Mouse (Mus musculus) embryo, embryonic 11 days (tissue): ENCODE measurements around the gene Nsmce4a.
A peak's percentile ranks its signal among the peaks of the same experiment; 100 is the strongest.

Experiments used
- DNase-seq: peaks from one replicate; pipeline ENCODE4 v3.0.0-alpha.2; 2015

Gene Nsmce4a

DNA sequence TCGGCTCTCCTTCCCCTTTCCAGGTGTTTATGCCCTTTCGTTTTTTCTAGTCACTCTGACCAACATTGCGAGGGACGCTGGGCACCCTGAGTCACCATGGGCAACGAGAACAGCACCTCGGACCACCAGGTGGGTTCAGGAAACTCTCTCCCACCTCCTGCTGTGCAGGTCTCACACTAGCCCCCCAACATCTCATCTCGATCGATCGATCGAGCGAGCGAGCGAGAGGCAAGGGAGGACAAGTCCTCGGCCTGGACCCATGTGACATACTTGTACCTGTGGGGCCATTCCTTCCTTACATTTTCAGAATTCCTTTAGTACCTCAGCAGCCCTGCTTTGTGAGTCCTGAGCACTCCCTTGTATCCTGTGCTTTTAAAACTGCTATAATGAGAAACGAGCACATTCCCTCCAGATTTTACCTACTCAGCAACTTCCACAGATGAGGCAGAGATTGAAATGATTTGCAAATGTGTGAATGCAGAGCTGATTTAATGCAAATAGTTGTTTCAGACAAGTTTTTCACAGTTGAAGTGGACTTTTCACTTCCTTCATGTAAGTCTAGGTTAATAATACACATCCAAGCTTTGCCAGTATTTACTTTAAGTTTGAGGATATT is 4.6 kb upstream of the Nsmce4a start, which contains the start of gene Tacc2:
Gene Tacc2 (plus strand): TSS at position 51 of the 616 bp plus-strand sequence.
- no peak for DNase-seq

DNA sequence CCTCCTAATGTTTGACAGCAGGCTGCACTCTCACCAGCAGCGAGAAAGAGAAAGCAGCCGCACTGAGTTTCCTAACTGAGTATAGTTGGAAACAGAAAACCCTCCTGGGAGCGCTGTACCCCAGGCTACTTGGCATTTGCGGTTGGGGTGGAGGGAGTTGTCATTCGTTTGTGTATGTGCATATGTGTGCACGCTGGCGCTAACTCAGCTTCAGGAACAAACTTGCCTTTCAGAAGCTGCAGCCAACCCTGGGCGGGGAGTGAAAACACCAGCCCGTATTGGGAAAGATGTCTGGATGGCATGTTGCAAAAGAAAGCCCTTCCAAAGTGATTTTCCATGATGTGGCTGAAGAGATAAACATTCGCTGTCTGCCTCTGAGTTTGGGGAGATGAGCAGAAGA is 4.1 kb upstream of the Nsmce4a start:
- DNase-seq: peak; percentile 32

DNA sequence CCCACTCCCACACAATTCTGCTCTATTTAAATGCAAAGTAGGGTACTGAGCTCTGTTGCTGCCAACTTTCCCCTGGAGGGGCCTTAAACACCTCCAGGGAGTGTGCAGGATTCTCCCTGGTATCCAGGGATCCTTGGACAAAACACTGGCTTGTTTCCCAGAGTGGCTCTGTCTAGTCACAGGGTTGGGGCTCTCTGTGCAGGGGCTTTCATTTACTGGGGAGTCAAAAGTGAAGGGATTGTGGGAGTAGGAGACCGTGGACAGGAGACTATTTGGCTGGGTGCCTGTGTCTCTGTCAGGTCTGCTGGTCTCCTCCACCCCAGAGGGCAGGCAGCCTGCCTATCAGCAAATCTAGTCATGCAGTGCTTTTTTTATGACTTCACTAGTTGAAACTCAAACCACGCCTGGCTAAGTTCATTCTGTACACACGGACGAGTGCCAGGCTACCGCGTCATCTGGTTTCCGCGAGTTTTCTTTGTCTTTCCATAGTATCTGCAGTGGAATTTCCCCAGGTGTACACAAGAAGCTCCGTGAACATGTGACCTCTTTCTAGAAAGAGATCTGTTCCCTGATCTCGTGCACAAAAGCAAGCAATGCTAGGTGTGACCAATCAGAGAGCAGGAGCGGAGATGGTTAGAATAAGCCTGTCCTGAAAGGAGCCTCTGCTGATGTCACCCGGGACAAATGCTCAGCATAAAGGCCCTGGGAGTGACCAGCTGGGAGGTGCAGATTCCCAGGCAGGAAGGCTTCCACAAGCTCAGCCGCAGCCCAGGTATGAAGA is 1.5 kb upstream of the Nsmce4a start:
- no peak for DNase-seq

DNA sequence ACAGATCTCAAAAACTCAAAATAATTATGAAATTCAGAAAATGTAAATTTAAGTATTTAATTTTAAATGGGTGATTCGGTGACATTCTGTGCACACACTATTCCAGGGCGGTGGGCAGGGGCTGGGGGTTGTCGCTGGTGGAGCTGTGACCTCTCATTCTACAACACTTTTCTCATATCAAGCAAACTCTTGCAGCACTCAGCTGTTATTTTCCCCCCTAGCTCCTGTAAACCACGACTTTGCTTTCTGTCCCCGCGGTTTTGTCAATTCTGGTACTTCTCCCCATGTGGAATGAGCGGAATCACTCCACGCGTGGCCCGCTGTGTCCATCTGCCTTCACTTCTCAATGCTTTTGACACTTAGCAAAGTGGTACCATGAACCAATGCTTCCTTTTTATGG is 828 bp upstream of the Nsmce4a start:
- DNase-seq: no peak

DNA sequence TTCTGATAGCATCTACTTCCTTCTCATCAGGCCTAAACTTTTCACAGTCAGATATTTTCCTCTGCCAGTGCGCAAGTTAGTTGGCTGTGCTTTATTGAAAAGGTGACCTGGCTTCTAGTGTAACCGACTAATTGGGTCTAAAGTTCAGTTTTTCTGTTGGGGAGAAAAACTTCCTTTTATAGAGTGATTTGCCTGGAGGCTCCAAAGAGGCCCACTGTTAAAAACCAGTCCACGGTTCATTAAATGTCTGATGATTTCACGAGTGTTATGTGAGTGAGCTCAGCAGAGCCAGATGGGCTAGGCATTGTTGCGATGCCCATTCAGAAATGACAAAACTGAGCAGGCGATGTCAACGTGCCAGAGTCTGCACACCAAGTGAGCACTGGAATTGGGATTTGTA is 2.4 kb downstream of the Nsmce4a start:
- no peak for DNase-seq

DNA sequence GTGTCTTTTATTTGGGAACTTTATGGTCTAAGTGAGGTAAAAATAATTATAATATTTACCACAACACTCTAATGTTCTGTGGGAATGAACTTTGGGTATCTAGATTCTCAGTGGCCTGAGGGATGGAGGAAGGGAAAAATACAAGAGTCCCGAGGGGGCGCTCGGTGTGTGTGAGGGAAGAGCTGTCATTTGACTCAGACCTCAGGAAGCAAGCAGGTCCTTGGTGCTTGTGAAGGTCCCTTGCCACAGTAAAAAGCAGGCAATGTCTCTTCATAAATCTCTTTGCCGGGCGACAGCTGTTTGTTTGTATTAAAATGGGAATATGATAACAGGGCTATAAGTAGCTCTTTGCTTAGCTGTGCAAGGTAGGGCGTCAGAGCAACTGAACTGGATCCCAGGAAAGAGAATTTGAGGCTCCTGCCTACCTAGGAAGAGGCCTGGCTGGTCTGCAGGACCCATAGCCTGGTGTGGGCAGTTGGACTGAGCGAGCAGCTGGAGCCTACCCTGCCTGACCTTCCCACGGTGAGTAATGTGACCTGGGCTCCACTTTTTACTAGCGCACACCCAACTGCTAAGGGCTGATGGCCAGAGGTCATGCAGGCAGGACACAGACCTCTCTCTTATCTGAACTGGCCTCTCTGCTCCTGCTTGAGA is 4.0 kb downstream of the Nsmce4a start:
- no peak for DNase-seq

DNA sequence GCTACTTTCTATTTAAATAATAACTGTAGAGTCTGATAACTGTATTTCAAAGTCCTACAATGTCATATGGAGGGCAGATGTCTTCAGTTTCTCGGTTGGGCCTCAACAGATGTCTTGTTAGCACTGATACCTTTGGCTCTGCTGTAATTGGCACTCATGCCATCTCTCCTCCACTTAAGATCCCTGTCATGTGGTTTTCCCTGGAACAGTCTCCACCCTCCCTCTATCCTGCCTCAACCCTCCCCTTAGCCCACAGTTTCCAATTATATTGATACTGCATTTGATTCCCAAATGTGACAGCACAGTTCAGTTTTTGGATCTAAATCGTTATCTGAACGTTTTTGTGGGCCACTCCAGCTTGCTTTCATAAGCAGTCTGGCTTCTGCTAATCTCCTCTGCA is 8.3 kb downstream of the Nsmce4a start:
- no peak for DNase-seq

DNA sequence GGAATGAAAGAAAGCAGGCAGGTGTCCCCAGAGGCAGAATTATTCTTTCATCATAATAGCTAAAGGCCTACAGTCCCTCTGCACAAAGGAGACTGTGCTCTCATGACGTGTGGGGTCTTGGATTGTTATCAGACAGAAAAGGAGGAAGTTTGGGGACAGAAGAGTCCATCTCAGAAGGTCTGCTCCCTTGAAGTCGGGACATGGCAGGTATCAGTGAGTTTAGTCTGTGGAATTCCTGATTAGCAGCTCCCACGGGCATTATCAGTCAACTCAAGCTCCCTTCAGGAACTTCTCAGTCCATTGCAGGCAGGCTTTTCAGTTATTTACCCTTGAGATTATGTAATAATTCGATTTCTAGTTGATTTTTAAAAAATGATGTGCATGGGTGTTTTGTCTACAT is 9.0 kb downstream of the Nsmce4a start:
- no peak for DNase-seq

DNA sequence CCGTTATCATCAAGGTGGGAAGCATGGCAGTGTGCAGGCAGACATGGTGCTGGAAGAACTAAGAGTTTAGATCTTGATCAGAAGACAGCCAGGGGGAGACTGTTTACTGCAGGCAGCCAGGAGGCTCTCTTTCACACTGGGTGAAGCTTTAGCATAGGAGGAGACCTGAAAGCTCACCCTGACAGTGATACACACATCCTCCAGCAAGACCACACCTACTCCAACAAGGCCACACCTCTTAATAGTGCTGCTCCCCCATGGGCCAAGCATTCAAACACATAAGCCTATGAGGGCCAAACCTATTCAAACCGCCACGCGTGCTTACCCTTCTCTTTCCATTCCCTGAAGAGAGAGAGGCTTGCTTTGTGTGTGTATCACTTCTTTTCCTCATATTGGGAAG is 9.6 kb downstream of the Nsmce4a start:
- DNase-seq: no peak

DNA sequence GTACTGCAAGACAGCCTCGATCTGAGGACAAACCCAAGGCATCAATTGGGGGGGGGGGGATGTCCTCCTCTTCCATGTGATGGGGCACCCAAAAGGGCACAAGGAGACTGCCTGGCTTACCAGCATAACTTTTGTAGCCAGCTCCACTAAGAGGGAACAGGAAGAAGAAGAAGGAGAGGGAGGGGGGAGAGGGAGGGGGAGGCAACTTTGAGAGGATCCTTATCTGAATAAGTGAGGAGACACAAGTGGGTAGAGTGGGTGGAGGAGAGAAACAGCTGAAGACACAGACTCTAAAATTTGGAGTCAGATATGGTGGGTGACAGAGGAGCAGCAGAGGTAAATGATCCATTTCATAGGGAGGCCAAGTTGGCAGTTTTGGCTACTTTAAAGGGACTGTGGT is 12.0 kb downstream of the Nsmce4a start:
- no peak for DNase-seq

DNA sequence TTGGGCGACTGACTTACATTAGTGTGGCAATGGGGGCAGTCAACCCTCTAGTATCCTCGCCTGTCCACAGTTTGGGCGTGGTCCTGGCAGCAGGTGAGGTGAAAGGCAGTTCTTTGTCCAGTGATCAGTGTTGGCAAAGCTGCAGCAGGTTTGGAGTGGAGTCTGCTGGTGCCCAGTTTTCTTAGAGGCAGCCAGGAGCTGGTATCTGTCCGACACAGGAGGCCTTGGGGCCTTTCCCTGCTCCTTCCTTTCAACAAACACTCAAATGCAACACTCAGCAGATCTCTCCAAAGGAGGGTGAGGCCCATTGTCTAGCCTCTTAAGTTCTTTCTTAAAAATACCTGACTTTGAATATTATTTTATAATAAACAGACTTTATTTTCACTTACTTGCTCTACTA is 14.3 kb downstream of the Nsmce4a start:
- DNase-seq: no peak

DNA sequence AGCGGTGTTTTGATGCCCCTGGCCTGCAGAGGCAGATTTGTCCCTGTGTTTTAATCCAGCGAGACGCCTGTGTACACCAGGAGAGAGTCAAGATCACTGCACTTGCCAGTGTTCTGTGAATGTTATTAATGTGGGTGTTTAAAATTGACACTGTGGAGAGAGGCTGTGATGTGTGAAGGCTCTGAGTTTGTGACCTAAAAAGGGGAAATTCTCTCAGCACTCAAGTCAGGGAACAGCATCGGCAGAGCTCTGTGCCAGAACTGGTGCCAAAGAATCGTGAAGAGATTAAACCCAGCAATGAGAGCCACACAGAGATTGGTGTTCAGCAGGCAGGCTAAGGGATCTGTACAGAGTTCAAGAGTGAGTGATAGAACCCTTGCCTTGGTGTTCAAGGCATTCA is 17.3 kb downstream of the Nsmce4a start:
- DNase-seq: no peak

DNA sequence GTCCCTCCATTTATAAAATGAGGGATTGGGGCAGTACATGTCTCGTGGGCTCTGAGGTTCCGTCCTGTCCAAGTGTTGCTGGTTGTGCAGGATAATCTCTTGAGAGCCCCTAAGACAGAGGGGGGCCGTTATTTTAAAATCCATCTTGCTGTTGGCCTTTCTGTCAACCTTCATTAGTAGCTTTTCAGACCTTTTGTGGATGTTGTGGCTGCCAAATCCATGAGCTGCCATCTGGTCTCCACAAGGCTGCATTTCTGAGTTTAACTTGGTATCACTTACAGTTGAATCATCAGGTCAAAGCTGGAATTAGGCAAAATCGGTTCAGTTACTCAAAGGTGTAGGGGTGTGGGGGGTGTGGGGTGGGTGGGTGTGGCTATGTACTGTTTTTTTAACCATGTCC is 19.6 kb downstream of the Nsmce4a start:
- DNase-seq: no peak

DNA sequence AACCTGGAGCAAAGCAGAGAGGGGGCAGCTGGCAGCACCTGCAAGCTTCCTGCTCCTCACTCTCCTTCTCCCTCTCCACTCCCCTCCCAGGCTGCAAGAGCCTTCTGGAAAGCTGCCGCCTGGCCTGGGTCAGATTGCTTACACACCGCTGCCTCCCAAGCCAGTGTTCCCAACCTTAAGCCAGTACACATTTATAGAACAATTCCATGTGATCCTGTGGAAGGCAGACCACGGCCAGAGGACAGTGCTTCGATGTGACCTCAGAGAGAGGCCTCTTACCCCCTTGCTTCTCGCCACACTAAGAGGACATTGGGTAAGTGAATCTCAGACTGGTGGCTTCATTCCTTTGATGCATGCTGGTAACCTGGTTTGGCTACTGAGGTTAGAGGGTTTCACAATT is 20.1 kb downstream of the Nsmce4a start:
- DNase-seq: no peak

DNA sequence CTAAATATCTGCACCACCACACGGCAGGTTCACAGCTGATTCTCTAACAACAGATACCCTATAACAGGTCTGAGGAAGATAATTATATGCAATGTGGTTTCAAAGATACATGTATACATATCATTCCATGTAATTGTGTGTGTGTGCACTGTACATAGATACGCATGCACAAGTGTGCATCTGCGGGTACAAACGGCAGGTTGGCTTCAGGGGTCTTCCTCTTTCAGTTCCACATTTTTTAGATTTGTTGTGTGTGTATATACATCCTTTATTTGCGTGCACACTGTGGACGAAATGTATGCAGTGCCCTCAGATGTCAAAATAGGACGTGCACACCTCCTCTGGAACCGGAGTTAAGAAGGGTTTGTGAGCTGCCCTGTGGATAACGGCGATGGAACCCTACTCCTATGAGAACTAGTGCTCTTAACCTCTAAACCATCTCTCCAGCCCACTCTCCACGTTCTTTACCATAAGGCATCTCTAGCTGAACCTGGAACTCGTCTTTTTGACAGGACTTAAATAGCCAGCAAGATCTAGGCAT is 25.2 kb downstream of the Nsmce4a start:
- DNase-seq: no peak

DNA sequence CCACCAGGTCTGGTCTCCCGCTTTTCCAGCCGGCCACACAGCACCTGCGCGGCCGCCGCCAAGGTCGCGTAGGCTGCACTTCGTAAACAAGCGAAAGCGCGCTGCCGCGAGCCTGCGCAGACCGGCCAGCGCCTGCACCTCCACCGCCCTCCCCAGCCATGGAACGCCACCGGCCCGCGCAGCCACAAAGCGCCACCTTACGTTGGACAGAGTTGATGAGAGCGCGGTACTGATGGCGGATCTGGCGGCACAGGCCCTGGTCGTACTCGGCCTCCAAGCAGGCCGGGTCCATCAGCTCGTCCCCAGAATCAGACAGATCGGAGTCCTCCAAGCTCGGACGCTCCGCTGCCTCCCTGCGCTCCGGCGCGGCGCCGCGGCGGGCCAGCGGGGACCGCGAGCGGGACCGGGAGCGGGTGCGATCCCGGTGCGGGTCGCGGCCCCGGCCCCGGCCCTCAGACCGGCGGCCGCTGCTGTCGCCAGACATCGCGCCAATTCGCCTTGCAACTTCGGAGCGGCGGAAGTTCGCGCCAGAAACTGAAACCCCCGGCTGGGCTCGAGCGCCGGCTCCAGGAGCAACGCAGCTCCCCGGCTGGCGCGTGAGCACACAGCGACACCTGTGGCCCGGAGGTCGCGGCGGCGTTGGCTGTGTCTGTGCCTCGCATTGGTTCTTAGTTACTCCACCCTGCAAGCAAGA is 26.0 kb downstream of the Nsmce4a start:
- peak; percentile 95 for DNase-seq

DNA sequence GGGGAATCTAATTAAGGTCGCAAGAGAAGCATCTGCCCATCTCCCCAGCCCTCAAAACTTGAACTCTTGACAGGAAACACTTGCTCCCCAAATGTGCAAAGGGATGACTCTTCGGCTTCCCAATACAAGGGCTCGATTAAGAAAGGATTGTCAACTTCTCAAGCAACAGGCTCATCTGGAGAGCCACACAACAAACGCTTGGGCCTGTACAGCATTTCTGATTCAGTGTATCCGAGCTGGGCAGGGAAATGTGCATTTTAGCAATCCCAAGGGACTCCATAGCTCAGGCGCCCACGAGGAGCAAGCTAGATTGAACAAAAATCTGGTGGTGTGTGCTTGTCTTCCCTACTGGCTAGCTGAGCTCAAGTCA is 26.5 kb downstream of the Nsmce4a start:
- no peak for DNase-seq

DNA sequence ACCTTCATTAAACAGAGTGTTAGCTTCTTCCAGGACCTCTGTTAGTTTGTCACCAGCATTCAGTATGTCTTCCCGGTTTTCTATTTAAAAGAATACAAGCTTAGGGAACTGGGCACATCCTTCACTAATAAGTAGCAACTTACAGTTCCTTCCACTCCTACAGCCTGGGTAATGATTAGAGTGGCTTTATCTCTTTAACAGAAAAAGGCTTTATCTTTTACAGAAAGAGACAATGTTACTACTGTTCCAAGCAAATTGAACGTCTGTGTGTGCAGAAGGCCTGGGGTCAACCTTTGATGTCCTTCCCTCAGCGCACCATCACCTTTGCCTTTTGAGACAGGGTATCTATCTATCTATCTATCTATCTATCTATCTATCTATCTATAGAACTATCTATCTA is 27.0 kb downstream of the Nsmce4a start:
- DNase-seq: no peak

DNA sequence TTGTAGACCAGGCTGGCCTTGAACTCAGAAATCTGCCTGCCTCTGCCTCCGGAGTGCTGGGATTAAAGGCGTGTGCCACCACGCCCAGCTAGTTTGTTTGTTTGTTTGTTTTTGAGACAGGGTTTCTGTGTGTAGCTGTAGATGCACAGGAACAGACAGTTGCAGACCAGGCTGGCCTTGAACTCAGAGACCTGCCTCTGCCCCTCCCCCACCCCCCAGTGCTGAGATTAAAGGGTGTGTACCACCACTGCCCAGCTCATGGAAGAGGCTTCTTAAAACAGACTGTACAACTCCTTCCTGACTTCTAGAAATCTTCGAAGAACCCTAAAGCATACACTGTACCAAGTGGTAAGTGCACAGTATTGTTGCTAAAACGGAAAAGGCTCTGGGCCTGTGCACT is 27.5 kb downstream of the Nsmce4a start:
- DNase-seq: no peak

DNA sequence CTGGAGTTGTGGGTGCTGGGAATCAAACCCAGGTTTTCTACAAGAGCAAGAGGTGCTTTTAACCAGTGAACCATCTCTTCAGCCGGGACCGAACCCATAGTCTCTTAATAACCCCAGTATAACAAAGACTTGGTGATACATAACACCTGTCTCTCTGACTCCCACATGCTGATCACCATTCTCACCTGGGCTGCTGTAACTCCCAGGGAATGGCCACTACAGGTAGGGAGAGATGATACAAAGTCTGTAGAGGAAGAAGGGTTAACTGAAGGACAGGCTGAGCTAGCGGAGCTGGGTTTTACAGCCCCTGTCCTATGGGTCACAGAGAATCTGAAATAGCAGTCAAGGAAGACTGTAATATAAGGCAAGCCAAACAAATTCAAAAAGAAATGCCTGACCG is 29.7 kb downstream of the Nsmce4a start:
- no peak for DNase-seq

DNA sequence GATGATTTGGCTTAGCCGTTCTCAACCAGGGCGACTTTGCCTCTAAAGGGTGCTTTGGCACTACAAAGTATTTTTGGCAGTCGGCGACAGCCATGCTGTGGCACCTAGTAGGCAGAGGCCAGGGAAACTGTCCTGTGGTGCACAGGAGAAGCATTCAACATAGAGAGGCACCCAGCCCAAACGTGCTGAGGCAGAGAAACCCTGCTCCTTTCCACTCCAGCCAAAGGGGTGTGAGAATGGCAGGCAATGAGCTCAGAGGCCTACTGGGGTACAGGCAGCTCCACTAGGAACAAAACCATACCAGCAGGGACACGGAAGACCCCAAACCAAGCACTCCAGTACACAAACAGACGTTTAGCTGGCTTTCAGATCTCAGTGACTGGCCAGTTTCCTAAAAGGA is 32.7 kb downstream of the Nsmce4a start:
- DNase-seq: no peak

DNA sequence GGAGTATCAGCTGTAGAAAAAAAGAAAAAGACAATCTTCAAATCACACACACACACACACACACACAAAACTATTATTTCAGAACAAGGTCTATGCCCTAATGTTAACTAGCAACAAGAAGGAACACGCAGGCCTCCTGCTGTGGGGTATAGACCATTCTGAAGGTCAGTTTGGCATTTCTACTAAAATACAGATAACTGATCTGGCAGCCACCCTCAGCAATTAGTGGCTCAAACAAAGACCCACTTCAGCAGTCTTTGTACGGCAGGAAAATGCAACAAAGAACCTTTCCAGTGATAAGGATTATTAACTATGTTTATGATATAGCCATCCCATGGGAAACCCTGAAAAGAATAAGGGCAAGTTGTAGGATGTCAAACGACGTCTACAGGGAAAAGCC is 35.9 kb downstream of the Nsmce4a start:
- no peak for DNase-seq

DNA sequence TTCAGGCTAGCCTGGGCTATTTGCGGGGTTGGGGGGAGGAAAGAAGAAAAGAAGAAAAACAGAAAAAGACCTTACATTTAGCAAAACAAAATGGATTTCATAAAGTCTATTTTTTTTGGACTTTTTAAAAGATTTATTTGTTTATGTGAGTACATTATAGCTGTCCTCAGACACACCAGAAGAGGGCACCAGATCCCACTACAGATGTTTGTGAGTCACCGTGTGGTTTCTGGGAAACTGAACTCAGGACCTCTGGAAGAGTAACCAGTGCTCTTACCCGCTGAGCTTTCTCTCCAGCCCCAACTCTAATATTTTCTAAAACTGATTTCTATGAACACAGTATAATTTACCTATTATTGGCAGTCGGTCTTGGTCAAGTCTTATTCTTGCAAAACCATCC is 37.7 kb downstream of the Nsmce4a start:
- DNase-seq: no peak
